Mouse (Mus musculus): Measurements from ENCODE around the gene Gm21738. TPM values are rescaled to one million over a fixed set of nuclear protein-coding genes. Genes with fewer than 3 reads are reported as not detected.
"Not testable (repeated sequence)": the region's sequence is repeated elsewhere in the genome, so short reads cannot be mapped to it uniquely, and the experiment has no call there.

Gene Gm21738
- total RNA-seq (2021), result not detected
- long read RNA-seq, result 0 reads

DNA sequence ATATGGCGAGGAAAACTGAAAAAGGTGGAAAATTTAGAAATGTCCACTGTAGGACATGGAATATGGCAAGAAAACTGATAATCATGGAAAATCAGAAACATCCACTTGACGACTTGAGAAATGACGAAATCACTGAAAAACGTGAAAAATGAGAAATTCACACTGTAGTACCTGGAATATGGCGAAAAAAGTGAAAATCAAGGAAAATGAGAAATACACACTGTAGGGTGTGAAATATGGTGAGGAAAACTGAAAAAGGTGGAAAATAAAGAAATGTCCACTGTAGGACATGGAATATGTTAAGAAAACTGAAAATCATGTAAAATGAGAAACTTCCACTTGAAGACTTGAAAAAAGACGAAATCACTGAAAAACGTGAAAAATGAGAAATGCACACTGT lies at the start of gene Gm21738:
Gm21738 (minus strand) TSS at position 101 of the 400 bp plus-strand sequence.
- not testable (repeated sequence) for DNase-seq (ENCODE audit: low spot score in 2 of 2)

DNA sequence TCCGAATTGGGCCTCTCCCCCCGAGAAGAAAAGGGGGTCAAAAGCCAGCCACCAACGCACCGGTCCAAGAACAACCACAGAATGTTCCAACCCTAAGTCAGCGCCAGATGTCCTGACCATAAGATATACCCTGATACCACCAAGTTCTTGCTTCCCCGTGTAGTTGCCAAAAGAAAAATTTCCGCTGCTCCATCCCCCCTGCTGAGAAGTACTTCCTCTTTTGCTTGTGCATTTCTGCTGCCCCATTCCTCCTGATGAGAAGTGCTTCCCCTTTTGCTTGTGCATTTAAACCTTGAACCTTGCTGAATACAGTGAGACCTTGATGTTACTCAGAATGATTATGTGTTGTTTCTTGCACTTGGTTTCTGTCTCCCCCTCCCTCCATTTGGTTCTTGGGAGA lies 35.0 kb downstream of the Gm21738 start:
- DNase-seq (ENCODE audit: low spot score in 2 of 2), result not testable (repeated sequence)

Other genes starting within 250 kb of the Gm21738 start
- not detected for gene Gm2244, start 131.0 kb upstream of the Gm21738 start, total RNA-seq (2021)
- gene Gm2237, start 166.2 kb upstream of the Gm21738 start, total RNA-seq (2021), result 10 to 100 TPM in 1 of 2 experiments, 1 to 10 TPM in 1; 9.3 to 12.2 TPM
- gene Gm5458, start 183.7 kb upstream of the Gm21738 start, total RNA-seq (2021), result not detected